Mouse (Mus musculus): Measurements from ENCODE around the gene Patl2. TPM values are rescaled to one million over a fixed set of nuclear protein-coding genes. Genes with fewer than 3 reads are reported as not detected.
"Not testable (repeated sequence)": the region's sequence is repeated elsewhere in the genome, so short reads cannot be mapped to it uniquely, and the experiment has no call there.

Gene Patl2
- total RNA-seq, 2 experiments from 2014 or later = 0.30 to 0.63 TPM

- no peak for DNase-seq
Observed at GRCm38 (mm10) chr2:122143111-122143510, 42.9 kb downstream of the Patl2 start.

DNA sequence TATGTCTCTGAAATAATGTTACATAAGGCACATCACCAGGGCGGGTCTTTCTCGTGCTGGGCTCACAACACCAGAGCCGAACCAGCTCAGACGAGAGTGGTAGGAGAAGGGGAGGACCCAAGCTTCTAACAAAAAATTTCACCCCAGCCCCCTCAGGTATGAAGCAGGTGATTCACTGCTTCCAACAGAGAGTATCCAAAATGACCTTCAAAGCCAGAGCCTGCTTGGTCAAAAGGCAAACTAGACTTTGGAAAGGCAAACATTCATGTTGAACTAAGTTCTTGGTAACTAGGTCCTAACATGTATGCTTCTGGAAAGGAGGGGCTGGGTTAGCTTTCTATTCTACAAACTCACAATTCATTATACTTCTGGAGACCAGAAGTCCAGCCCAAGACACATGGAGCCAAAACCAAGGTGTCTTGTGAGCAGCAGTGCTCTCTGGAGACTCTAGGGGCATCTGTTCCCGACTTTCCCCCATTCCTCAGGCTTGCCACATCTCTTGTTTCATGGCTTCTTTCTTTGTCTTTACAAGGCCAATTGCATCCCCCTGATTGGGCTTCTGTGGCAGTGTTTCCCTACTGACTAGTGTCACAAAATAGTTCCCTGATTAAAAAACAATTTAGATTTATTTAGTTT lies 44.5 kb downstream of the Patl2 start:
- DNase-seq = no peak

- DNase-seq = no peak
Observed at GRCm38 (mm10) chr2:122140815-122141214, 45.2 kb downstream of the Patl2 start.

DNA sequence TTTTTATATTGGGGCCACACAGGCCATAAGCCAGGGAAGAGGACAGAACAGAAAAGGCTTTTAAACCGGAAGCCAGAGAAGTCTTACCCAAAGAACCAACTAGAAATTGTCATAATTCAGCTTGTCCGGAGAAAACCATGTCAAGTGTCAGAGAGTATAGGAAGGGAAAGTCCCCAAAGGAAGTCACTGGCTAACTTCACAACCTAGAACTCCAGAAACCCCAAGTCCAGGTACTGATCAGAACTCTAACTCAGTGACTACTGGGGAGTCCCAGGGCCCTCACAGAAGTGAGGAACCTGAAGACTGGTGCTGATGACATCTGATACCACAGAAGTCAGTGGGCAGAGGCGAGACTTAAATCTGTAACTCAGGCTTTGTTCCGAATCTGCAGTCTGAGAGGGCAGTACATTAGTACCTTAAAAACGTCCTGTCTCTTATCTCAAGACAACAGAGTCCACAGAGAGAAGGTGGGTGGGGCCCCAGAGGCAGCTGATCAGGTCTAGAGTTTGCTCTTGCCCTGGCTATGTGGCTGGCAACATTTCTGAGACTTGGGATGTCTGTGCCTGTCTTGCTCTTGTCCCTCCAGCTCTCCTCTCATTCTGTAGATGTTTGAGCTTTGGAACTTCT lies 48.0 kb downstream of the Patl2 start:
- no peak for DNase-seq

DNA sequence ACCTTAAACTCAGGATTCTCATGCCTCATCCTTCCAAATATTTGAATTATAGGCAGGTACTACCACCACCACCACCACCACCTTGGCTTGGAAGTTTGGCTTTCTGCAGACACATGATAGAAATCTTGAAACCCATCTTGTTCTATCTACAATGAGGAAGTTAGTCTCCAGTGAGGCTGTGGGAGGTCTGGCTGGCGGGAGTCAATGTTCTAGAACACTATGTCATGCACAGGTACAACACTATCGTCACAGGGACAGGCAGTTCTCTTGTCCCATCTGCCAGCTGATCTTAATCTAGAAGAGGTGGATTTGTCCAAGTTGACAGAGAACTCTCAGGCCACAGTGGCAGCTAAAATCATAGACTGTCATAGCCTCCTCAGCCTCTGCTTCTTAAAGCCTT lies 53.4 kb downstream of the Patl2 start:
- no peak for DNase-seq

DNA sequence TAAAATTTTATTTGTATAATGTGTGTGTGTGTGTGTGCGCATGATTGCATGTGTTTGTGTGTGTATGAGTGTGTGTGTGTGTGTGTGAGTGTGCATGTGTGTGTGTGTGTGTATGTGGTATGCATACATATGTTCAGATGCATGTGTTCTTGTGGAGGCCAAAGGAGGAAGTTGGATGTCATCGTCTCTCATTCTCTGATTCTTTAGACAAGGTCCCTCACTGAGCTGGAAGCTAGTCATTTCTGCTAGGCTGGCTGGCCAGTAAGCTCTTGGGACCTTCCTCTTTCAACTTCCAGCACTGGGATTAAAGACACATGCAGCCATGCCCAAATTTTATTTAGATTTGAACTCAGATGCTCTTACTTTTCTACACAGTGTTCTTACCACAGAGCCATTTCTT lies 53.9 kb downstream of the Patl2 start:
- DNase-seq = no peak

- DNase-seq = no peak
Observed at GRCm38 (mm10) chr2:122127635-122128034, 58.4 kb downstream of the Patl2 start.

GRCm38 (mm10) chr2:122126765-122127347 lies 59.1 kb downstream of the Patl2 start:
- no peak for DNase-seq

GRCm38 (mm10) chr2:122125680-122126572 lies 60.1 kb downstream of the Patl2 start:
- DNase-seq = no peak

GRCm38 (mm10) chr2:122117961-122118958 lies 67.7 kb downstream of the Patl2 start, which contains the start of gene Spg11:
Gene Spg11, minus strand, starts transcription at chr2:122118386.
- peak; percentile 99 for DNase-seq

DNA sequence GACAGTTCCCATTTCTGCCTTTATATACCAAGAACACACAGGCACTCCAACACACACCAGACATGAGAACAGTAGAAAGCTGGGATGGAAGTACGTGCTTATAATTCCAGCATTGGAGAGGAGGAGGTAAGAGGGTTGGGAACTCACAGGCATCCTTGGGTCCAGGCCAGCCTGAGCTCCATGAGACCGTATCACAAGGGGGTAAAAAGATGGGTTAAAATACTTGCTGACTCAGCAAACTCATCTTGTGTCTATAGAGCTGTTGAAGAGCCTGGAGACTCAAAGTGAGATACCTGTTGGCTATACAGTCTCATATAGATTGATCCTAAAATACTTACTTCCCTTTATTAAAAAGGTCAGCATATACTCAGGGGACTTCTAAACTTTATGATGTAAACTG lies 69.1 kb downstream of the Patl2 start:
- DNase-seq = no peak

DNA sequence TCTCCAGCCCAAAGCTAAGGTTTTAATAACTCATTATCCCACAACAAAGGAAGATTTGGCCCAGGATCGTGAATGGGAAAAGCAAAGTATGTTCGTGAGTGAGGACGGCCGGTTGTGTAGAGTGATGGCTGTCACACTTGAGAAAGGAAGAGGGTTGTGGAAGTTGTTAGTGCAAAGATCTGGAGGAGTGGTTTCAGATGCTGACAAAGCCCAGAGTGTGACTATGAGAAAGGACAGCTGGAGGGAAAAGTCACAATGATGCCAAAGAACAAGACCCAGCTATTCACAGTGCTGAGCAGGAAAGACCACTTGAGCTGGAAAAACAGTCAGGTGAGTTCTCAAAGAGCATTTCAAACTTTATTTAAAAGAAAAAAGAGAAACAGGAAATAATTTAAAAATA lies 76.3 kb downstream of the Patl2 start:
- no peak for DNase-seq

- no peak for DNase-seq
Observed at GRCm38 (mm10) chr2:122108101-122108500, 77.9 kb downstream of the Patl2 start.

DNA sequence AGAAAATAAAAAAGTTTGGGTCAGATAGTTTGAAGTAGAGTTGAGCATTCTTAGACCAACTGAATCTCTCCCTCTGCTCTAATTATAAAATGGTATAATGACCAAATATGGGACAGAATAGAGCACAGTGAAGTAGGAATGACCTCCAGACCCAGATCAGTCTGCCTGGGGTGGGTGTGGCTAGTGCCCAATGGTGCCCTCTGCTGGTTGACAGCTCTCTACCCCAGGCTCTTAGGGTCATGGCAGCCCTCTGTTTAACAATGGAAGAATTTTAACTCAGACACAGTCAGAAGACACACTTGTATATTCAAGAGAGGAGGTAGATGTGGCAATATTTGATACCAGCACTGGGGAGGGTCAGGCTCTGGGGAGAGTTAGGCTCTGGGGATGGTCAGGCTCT lies 83.9 kb downstream of the Patl2 start:
- peak; percentile 60 for DNase-seq

- DNase-seq = not testable (repeated sequence)
Observed at GRCm38 (mm10) chr2:122097686-122098085, 88.3 kb downstream of the Patl2 start.

DNA sequence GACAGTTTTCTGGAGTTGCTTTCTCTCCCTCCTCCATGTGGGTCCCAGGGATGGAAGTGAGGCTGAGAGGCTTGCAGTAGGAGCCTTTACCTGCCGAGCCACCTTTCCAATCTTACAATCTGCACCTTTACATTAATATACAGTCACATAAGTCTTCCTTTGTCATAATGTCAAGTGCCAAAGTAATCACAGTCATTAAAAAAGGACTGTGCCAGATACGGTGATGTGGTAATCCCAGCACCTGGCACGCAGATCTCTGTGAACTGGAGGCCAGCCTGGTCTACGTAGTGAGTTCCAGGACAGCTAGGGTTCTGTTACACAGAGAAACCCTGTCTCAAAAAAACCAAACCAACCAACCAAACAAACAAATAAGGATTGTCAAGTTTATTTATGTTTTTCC lies 92.1 kb downstream of the Patl2 start:
- no peak for DNase-seq

DNA sequence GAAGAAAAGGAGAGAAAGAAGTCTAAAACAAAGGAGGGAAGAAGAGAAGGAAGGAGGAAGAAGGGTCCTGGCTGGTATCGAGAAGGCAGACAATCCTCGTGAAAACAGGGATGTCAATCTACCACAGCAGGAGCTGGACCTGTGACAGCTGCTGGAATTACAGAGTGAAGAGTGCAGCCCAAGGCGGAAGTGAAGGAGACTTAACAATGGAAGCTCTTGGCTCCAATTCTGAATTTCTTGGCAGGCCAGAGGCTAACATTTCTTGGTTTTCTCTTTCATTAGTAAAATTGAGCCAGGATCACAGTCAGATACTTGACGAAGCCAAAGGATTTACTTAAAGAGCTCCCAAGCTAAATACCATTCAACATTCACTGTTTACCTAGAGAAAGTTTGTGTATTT lies 99.5 kb downstream of the Patl2 start:
- no peak for DNase-seq

GRCm38 (mm10) chr2:122081728-122082456 lies 104.1 kb downstream of the Patl2 start:
- DNase-seq = peak; percentile 44

Data from adrenal gland, postnatal 10 days (tissue).